Mouse (Mus musculus) cerebellum, adult 2 months (tissue): Measurements from ENCODE around the gene E2f1.

Source experiments
- CTCF ChIP-seq: fragments of 200-500 bp; IDR thresholded peaks from 2 replicates; pipeline ENCODE4 v1.5.1; 2011; ENCODE audit warnings: low read depth, mild to moderate bottlenecking, control low read depth, low read length, moderate library complexity, borderline replicate concordance; ENCODE audit not compliant: insufficient read depth
- POLR2A ChIP-seq: fragments of 200-500 bp; IDR thresholded peaks from 2 replicates; pipeline ENCODE4 v1.6.1; 2011; ENCODE audit warnings: low read length, control low read depth, borderline replicate concordance; ENCODE audit not compliant: insufficient read depth

GRCm38 (mm10) chr2:154526531-154526930 lies 43.2 kb downstream of the E2f1 start:
- TF ChIP-seq CTCF (no peak), POLR2A (no peak)
